Mouse (Mus musculus): ENCODE measurements at regions not wholly inside any gene's neighbourhood (a gene's known extent, or its start where the extent isn't known, plus 50 kb on each side); places are given as distances from the start of the nearest gene placed in this dataset.

DNA sequence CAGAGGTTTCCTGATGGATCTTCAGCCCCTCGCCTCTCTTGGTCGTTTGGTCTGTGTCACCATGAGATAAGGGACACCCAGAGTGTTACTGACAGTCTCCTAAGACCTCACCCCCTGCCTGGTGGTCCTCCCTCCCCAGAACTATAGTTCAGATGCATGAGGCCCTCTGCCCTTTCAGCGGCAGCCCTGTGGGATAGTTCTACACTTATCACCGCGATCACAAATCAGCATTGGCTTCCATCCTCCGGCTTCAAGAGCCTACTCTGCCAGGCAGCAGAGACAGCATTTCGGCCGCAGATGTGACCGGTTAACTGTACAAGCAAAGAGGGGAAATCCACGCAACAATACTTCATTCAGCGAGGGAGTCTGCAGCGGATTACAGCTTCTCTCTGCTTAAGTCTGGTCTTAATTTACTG is 193.8 kb upstream of the Adgrl2 start:
- CTCF ChIA-PET, result interaction anchor here (2.5 kb wide), 1 partner anchor 9 kb away, joined by 8 read pairs; no protein-coding TSS in a partner anchor
- no peak for ATAC-seq
- no peak for TF ChIP-seq CTCF (IDR thresholded peaks at IDR 0.05)
- no peak for DNase-seq (ENCODE audit: low read depth, low spot score)
- POLR2A ChIA-PET, result interaction anchor here (0.7 kb wide), 1 partner anchor 168 kb away, joined by 4 read pairs; no protein-coding TSS in a partner anchor
- in situ Hi-C loops (cut with MboI; ENCODE audit: low pct_unique_long_range_greater_than_20kb), result no loop called here
- H3K27me3 ChIP-seq, result no peaks in the 10 kb centered on the region

DNA sequence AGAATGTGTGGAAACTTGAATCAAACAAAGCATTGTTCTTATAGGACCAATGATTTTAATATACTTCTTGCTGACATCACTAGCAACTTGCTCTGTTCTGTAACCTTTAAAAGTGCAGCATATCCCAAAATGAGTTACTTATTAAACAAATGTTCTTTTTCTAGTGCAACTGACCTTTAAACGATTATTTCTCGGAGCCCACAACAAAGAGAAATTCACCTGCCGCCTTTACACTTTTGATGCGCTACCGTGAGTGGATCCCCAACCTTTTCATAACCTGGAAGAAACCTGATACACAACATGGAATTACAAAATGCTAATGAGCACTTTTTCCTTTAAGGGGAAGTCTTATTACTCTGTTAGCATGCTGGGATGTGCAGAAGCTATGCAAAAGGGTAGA is 191.7 kb upstream of the Adgrl2 start:
- ChIA-PET POLR2A (no interaction called here), CTCF (interaction anchor here (0.6 to 2.5 kb wide), 7 partner anchors 9 to 55 kb away, joined by 3 to 8 read pairs (median 3); no protein-coding TSS in a partner anchor)
- no peaks in the 10 kb centered on the region for H3K27me3 ChIP-seq
- DNase-seq (ENCODE audit: low read depth, low spot score), result no peak
- ATAC-seq, result no peak
- in situ Hi-C loops (cut with MboI; ENCODE audit: low pct_unique_long_range_greater_than_20kb), result no loop called here
- TF ChIP-seq CTCF (IDR thresholded peaks at IDR 0.05), result no peak

GRCm38 (mm10) chr3:149180129-149180528 is 189.8 kb upstream of the Adgrl2 start:
- DNase-seq (ENCODE audit: low read depth, low spot score) (no peak), ATAC-seq (no peak)
- H3K27me3 ChIP-seq, result no peaks in the 10 kb centered on the region
- ChIA-PET POLR2A (interaction anchor here (1.0 kb wide), 1 partner anchor 12 kb away, joined by 3 read pairs; no protein-coding TSS in a partner anchor), CTCF (interaction anchor here (1.4 to 3.3 kb wide), 4 partner anchors 10 to 61 kb away, joined by 3 to 20 read pairs (median 4); no protein-coding TSS in a partner anchor)
- in situ Hi-C loops (cut with MboI; ENCODE audit: low pct_unique_long_range_greater_than_20kb), result no loop called here
- no peak for TF ChIP-seq CTCF (IDR thresholded peaks at IDR 0.05)

- TF ChIP-seq CTCF (IDR thresholded peaks at IDR 0.05), result no peak
- CTCF ChIA-PET, result interaction anchor here (1.4 to 3.3 kb wide), 3 partner anchors 11 to 61 kb away, joined by 3 to 20 read pairs (median 4); no protein-coding TSS in a partner anchor
- no peak for DNase-seq (ENCODE audit: low read depth, low spot score)
- in situ Hi-C loops (cut with MboI; ENCODE audit: low pct_unique_long_range_greater_than_20kb), result no loop called here
- H3K27me3 ChIP-seq, result no peaks in the 10 kb centered on the region
- POLR2A ChIA-PET, result no interaction called here
- no peak for ATAC-seq
These were observed 189.2 kb upstream of the Adgrl2 start for GRCm38 (mm10) chr3:149179486-149180116.

- ChIA-PET POLR2A (interaction anchor here (0.6 to 0.7 kb wide), 2 partner anchors 21 to 183 kb away, joined by 3 to 4 read pairs; no protein-coding TSS in a partner anchor), CTCF (interaction anchor here (3.3 kb wide), 1 partner anchor 12 kb away, joined by 20 read pairs; no protein-coding TSS in a partner anchor)
- no peak for TF ChIP-seq CTCF (IDR thresholded peaks at IDR 0.05)
- in situ Hi-C loops (cut with MboI; ENCODE audit: low pct_unique_long_range_greater_than_20kb), result no loop called here
- no peak for DNase-seq (ENCODE audit: low read depth, low spot score)
- no peak for ATAC-seq
- H3K27me3 ChIP-seq, result no peaks in the 10 kb centered on the region
These were observed 188.5 kb upstream of the Adgrl2 start for GRCm38 (mm10) chr3:149178891-149179290.

DNA sequence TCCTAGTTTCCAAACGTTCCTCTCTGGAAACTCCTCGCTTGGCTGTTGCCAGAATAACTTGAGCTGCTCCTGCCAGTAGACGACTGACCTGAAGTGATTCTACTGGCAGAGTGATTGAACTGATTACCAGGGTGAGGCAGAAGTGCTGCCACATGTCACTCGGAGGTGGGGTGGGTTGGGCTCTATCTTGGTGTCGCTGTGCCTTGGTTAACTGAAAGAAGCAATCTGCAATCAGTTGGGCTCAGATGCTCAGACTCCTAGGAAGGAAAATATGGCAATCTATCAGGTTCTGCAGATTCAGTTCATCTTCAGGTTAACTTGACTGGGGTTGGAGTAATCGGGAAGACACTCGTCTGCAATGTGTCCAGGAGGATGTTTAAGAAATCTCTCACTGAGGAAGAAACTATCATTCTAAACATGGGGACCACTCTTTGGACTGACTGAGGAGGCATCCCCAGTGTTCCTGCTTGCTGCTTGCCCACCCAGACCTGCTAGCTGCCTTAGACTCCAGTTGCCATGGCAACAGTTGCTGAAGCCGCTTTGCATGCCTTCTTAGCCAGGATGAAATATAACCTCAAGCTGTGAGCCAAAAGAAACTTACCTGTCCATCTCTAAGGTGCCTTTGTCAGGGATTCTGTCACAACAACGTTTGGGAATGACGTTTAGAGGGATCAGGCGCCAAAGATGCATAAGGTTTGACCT is 184.5 kb upstream of the Adgrl2 start:
- ChIA-PET POLR2A (no interaction called here), CTCF (interaction anchor here (2.5 kb wide), 1 partner anchor 8 kb away, joined by 7 read pairs; no protein-coding TSS in a partner anchor)
- DNase-seq (ENCODE audit: low read depth, low spot score) (no peak), ATAC-seq (no peak)
- in situ Hi-C loops (cut with MboI; ENCODE audit: low pct_unique_long_range_greater_than_20kb), result no loop called here
- no peaks in the 10 kb centered on the region for H3K27me3 ChIP-seq
- no peak for TF ChIP-seq CTCF (IDR thresholded peaks at IDR 0.05)

DNA sequence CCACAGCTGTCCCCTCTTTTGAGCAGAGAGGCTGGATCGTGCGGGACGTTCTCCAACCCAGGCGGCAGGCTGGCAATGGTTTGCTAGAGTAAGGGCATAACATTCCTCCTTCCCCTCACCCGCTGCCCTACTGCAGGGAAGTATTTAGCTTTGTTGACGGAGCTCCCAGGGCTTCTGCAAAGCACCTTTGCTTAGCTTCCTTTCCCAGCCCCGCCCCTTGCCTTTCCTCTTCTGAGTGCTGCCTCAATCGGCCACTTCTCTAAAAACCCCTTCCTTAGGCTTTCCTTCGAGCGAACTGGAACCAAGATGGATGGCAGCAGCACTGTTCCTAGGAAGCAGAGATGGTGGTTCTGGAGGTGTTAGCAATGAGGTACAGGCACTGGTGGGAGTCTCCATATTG is 183.2 kb upstream of the Adgrl2 start:
- H3K27me3 ChIP-seq, result no peaks in the 10 kb centered on the region
- no peak for DNase-seq (ENCODE audit: low read depth, low spot score)
- no peak for ATAC-seq
- TF ChIP-seq CTCF (IDR thresholded peaks at IDR 0.05), result no peak
- ChIA-PET POLR2A (no interaction called here), CTCF (interaction anchor here (2.2 kb wide), 1 partner anchor 10 kb away, joined by 6 read pairs; no protein-coding TSS in a partner anchor)
- in situ Hi-C loops (cut with MboI; ENCODE audit: low pct_unique_long_range_greater_than_20kb), result no loop called here

DNA sequence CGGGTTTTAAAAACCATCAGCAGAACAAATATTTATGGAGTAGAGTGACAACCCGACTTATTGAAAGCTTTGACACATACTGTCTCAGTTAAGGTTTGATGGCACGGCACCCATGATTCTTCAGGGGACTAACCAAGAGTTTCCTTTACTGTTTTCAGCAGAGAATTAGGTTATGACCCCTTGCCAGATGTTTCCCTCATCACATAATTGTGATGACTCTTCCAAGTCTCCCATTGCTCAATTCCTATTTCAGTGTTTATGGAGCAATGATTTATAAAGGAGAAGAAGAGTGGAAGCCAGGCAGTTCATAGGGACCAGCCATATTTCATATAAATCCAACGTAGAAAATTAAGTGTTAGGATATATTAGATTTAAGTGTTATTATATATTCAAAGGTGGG is 181.4 kb upstream of the Adgrl2 start:
- CTCF ChIA-PET, result interaction anchor here (1.5 kb wide), 1 partner anchor 30 kb away, joined by 3 read pairs; no protein-coding TSS in a partner anchor
- ATAC-seq (no peak), DNase-seq (ENCODE audit: low read depth, low spot score) (no peak)
- TF ChIP-seq CTCF (IDR thresholded peaks at IDR 0.05), result no peak
- POLR2A ChIA-PET, result no interaction called here
- in situ Hi-C loops (cut with MboI; ENCODE audit: low pct_unique_long_range_greater_than_20kb), result no loop called here
- no peaks in the 10 kb centered on the region for H3K27me3 ChIP-seq

- ChIA-PET CTCF (interaction anchor here (0.9 to 1.2 kb wide), 2 partner anchors 11 to 22 kb away, joined by 3 to 4 read pairs; no protein-coding TSS in a partner anchor), POLR2A (interaction anchor here (1.0 kb wide), 1 partner anchor 15 kb away, joined by 3 read pairs; no protein-coding TSS in a partner anchor)
- in situ Hi-C loops (cut with MboI; ENCODE audit: low pct_unique_long_range_greater_than_20kb), result no loop called here
- DNase-seq (ENCODE audit: low read depth, low spot score), result peak; percentile 58
- H3K27me3 ChIP-seq, result no peaks in the 10 kb centered on the region
- peak; percentile 97 for ATAC-seq
- TF ChIP-seq CTCF (IDR thresholded peaks at IDR 0.05), result no peak
These were observed 179.8 kb upstream of the Adgrl2 start for GRCm38 (mm10) chr3:149170191-149170590.

- ATAC-seq (no peak), DNase-seq (ENCODE audit: low read depth, low spot score) (no peak)
- TF ChIP-seq CTCF (IDR thresholded peaks at IDR 0.05), result no peak
- no peaks in the 10 kb centered on the region for H3K27me3 ChIP-seq
- ChIA-PET CTCF (interaction anchor here (0.9 kb wide), 1 partner anchor 21 kb away, joined by 3 read pairs; no protein-coding TSS in a partner anchor), POLR2A (no interaction called here)
- in situ Hi-C loops (cut with MboI; ENCODE audit: low pct_unique_long_range_greater_than_20kb), result no loop called here
These were observed 179.1 kb upstream of the Adgrl2 start for GRCm38 (mm10) chr3:149169442-149169841.
